Mouse (Mus musculus): Measurements from ENCODE around the gene Hibadh.

Hibadh gene

DNA sequence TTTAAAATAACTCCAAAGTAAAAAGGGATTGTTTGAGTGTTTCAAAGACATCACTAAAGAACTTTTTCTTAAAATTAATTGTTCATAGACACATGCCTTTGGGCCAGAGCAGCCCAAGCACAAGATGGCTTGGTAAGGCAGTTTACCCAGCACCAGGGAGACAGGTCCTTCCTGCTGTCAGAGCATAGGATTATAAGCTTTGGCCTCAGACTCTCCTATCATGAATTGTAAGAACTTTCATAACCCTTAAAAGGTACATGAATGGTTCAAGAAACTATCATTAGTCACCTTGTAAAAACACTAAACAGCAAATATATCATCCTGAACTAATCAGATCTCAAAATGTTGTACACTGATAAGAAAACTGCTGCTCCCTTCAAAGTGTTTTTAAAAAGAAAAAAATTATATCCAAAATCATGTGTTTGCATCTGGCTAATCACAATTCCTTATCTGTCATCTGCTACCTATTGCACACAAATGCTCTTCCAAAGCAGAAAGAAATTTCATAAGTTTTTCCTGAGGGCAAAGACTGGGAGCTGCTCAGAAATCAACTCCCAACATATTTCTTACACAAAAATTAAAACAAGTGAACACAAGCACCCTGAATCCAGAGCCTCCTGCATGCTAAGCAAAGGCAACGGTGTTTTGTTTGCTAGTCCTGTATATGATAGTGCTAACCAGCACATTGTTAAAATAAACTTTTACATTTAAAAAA, 1.6 kb downstream of the Hibadh start:
- no peak for DNase-seq (ENCODE audit: low spot score)

- no peak for DNase-seq (ENCODE audit: low spot score)
Observed at GRCm38 (mm10) chr6:52637337-52637736, 2.9 kb downstream of the Hibadh start.

- no peak for DNase-seq (ENCODE audit: low spot score)
Observed at GRCm38 (mm10) chr6:52635395-52635794, 4.8 kb downstream of the Hibadh start.

DNA sequence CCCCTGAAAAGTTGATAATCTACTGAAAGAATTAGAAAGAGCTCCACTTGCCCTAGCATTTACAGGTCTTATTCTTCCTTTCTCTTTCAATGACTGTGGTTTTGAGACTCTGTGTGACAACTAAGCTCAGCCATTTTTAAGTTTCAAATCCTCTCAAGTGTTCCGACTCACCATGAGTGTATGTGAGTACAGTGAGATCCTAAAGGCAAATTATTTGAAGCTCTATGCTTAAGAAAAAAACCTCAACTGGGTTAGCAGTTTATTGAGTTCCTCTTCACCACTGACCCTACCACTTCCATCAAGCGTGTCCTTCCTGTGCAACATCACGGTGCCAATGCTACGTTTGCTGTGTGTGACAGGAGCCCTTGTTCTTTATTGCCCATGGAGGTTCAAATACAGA, 9.6 kb downstream of the Hibadh start:
- no peak for DNase-seq (ENCODE audit: low spot score)

GRCm38 (mm10) chr6:52629180-52629579, 11.0 kb downstream of the Hibadh start:
- no peak for DNase-seq (ENCODE audit: low spot score)

GRCm38 (mm10) chr6:52626735-52627134, 13.5 kb downstream of the Hibadh start:
- no peak for DNase-seq (ENCODE audit: low spot score)

- no peak for DNase-seq (ENCODE audit: low spot score)
Observed at GRCm38 (mm10) chr6:52623741-52624140, 16.4 kb downstream of the Hibadh start.

DNA sequence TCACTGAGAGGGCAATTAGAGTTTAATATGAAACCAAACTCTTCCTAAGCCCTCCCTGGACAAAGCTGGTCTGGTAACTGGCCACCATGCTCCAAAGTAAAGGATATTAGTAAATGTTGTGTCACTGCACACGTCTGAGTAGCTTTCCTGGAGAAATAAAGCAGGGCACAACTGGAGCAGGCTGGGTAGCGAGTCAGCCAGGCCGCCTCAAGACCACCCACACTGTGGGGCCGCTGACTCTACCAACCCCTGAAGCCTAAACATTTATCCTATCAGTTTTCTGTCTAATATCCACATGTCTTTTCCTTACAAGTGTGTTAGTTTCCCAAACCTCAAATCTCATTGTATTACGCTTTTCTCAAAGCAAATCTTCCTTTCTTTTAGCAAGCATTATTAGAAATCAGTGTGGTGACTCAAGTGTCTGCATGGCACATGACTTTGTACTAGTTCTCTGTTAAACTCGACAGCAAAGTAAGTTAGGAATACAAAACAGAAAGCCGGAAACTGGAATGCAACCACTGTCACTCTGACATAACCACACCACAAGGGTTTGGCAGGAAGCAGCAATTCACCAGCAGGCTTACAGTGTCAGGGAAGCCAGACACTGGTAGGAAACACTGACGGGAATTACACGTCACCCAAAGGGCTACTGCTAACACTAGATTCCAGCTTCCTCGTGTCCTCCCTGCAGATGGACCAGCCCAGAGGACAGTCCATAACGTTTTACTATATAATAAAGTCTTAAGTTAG, 18.3 kb downstream of the Hibadh start:
- DNase-seq (ENCODE audit: low spot score): no peak

DNA sequence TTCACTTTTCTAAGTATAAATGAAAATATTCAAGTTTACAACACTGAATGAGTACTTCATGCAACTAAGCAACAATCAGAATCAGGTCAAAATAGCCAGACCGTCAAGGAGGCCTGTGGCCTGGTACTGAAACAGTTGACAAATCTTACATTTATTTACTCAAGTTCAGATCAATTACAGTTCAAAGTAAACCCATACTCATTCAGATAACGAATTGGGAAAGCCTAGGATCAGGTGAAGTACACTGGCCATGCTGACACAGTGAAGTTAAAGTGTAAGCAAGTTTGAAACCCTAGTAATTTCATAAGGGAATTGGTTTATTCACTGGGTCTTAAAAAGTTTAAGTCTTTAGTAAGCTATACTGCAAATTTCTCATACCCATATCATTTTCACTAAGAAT, 20.1 kb downstream of the Hibadh start:
- no peak for DNase-seq (ENCODE audit: low spot score)

- no peak for DNase-seq (ENCODE audit: low spot score)
Observed at GRCm38 (mm10) chr6:52609626-52610352, 30.4 kb downstream of the Hibadh start.

DNA sequence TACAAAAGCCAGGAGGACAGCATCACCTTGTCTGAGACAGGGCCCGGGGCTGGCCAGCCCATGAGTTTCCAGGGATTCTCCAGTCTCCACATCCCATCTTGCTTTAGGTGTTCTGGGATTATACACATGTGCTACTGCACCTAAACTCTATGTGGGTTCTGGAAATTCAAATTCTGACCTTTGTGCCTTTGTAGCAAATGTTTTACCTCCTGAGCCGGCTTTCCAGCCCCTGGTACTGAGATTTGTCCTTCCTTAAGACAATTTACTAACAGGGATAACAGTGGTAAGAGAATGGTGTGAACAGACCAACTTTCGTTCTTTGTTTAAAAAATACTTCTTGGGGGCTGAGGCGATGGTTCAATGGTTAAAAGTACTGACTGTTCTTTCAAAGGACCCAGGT, 32.1 kb downstream of the Hibadh start:
- no peak for DNase-seq (ENCODE audit: low spot score)

- no peak for DNase-seq (ENCODE audit: low spot score)
Observed at GRCm38 (mm10) chr6:52606746-52607347, 33.3 kb downstream of the Hibadh start.

DNA sequence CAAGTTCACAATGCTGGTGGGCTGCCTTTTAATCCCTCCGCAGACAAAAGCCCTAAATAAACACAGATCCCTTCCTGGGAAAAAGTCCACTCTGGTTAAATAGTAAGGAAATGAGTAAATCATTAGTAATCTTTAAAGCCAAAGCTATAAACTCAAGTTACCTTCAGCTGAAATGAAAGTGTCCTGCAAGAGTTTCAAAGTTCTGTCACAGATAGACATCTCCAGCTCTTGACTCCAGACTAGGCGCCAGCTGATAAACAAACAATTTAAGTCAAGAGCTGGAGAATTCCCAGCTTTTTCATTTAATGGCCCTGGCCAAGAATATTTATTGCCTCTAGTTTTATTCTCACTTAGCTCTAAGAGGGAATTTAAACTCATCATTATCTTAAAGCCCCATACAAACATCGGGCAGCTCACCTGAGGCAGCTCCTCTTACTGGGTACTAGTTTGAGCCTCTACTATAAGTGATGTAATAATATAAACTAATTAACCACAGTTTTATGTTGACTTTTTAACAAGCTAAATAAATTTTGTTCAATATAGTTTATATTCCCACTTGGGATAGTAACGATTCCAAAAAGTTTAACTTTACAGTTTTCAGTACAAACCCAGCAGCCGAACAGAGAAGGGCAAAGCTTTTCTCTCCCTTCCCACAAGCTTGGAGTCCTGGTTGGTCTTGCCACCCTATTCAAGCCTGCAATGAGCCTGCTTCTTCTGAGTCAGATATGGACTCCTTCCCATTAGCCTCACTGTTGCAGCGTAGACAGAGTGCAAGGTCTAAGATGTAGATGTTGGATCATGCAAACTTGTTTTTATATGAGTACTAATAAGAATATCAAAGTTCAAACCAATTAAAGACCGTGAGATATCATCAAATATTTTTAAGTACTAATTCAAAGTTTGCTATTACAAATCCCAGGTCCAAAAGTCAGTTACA, 38.2 kb downstream of the Hibadh start:
- no peak for DNase-seq (ENCODE audit: low spot score)

DNA sequence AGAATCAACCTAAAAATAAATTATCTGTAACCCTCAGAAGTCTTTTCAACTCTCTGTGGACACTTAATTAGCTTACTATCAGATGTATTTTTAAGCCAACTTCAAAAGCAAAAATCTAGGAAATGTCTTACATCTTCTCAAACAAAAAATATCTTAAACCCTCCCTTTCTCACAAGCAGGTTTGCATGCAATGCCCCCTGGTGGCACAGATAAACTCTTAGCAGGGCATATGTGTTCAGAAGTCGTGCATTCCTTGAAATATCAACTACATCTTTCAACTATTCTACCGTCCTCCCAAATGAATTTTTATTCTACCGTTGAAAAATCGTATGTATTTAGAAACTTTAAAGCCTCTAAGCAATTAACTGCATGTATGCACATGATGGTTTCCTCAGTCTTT, 39.1 kb downstream of the Hibadh start:
- DNase-seq (ENCODE audit: low spot score): no peak

- DNase-seq (ENCODE audit: low spot score): no peak
Observed at GRCm38 (mm10) chr6:52594752-52595151, 45.4 kb downstream of the Hibadh start.

DNA sequence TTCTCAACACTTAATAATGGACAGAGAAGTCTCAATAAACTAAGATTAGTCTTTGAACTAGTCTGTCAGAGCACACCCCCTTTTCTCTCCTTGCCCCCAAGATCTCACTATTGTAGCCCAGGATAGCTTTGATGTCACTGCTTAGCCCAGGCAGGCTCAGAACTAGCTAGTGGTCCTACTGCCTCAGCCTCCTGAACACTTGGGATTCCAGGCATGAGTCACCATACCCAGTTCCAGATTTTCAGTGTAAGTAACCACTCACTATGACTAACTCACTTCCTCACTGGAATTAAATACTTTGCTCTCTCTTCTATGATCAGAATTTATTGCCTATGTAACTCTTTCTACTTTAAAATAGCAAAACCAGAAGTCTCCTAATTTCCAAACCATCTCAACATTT, 53.6 kb downstream of the Hibadh start:
- DNase-seq (ENCODE audit: low spot score): no peak

DNA sequence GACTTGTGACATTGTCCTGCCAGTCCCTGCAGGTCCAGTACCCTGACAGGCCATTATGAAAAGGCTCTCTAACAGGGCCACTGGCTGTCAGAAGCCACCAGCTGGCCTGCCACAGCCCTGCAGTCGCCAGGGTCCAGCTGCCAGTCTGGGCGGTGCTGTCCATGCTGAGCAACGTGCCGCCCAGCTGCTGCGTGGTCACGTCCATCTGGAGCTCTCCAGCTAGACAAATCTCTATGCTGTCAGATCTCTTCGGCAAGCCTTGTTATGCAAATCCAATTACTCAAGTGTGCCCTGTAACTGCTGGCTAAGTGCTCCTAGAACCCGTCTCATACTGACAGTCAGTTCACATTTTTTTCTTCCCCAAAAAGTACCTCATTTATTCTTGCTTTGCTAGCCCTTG, 55.8 kb downstream of the Hibadh start:
- DNase-seq (ENCODE audit: low spot score): no peak

DNA sequence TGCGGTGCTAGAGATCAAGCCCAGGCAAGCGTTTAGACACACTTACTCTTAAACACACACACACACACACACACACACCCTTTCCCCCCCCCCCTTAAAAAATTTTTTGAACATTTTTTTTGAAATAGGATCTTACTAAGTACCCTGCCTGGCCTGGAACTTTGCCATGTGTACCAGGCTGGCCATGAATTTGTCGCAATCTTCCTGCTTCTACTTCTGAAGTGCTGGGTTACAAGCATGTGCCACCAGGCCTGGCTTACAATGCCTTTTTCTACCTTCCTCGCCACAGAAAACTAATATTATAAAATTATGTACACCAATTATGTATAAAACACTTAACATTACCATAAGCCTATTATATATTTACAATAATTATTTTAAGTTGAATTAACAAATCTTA, 59.1 kb downstream of the Hibadh start:
- DNase-seq (ENCODE audit: low spot score): no peak

DNA sequence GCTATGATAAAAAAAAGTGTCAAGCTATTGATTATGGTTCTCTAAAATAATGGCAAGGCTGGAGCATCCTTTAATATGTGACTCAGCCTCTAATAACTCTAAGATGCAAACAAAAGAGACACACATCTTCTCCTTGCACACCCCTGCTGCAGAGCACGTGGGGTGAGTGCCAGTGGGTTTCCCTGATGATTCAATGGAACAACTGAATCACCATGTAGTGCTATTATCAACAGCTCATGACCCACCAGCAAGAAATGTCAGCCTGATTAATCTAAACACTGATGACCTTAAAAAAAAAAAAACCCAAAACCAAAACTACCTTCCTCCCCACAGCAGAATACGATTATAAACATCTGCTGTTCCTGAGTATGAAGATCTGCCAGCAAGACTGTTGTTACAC, 61.9 kb downstream of the Hibadh start:
- DNase-seq (ENCODE audit: low spot score): no peak

- DNase-seq (ENCODE audit: low spot score): no peak
Observed at GRCm38 (mm10) chr6:52577270-52577669, 62.9 kb downstream of the Hibadh start.

DNA sequence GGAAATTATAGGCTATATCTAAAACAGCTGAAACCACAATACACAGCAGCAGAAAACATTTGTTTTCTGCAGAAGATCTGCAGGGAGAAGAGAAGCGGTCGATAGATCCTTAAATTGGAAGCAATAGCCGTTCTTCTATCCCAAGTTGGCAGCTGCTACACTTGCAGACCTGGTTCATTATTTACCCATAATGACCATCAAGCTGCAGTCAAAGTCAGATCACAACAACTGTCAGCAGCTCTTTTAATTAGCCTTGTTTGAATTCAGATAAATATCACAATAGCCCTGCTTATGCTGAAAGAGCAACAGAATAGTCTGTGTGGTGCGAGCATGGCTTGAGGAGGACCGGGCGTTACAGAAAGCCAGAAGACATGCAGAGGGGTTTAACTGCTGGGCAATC, 71.5 kb downstream of the Hibadh start:
- DNase-seq (ENCODE audit: low spot score): no peak

All from ovary, postnatal 10 days (tissue).